Mouse (Mus musculus) cerebellum, adult 2 months (tissue): ENCODE results near the gene Itgb7.

ENCODE experiments used
- CTCF ChIP-seq: fragments of 200-500 bp; IDR thresholded peaks from 2 replicates; pipeline ENCODE4 v1.5.1; 2011; ENCODE audit warnings: low read depth, mild to moderate bottlenecking, control low read depth, low read length, moderate library complexity, borderline replicate concordance; ENCODE audit not compliant: insufficient read depth
- POLR2A ChIP-seq: fragments of 200-500 bp; IDR thresholded peaks from 2 replicates; pipeline ENCODE4 v1.6.1; 2011; ENCODE audit warnings: low read length, control low read depth, borderline replicate concordance; ENCODE audit not compliant: insufficient read depth

- TF ChIP-seq POLR2A (no peak), CTCF (no peak)
Measured at GRCm38 (mm10) chr15:102273982-102274716, 42.4 kb upstream of the Itgb7 start.
